Mouse (Mus musculus): ENCODE results near the gene Inpp4b. TPM values are rescaled to one million over a fixed set of nuclear protein-coding genes. Genes with fewer than 3 reads are reported as not detected.

Inpp4b gene
- polyA plus RNA-seq, 1 experiment: 0.02 TPM

DNA sequence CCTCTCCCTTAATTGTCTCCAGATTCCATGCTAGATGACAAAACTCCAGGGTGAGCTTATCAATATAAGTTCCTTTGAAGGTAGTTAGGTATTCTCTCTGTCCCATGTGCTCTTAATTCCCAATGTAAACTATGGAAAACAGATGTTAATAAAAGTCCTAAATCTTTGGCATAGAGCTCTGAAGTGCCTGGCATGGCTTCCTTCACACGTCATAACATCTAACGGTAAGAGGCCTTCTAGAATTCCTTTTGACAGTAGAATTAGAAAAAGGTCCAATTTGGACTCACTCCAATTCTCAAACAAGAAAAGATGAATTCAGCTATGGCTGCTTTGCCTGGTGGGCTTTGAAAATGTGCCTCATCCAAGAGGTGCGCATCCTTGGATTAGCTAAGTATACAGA is 236.6 kb downstream of the Inpp4b start:
- TF ChIP-seq MYOG (IDR thresholded peaks at IDR 0.05; ENCODE audit: control insufficient read depth, extremely low read depth, insufficient read length) (no peak), FOSL1 (IDR thresholded peaks at IDR 0.05; ENCODE audit: insufficient read depth, low read length, poor library complexity, severe bottlenecking) (no peak), CTCF (IDR thresholded peaks at IDR 0.05; ENCODE audit: control insufficient read depth, insufficient read depth, insufficient read length) (no peak), MYOD1 (IDR thresholded peaks at IDR 0.05; ENCODE audit: control insufficient read depth, insufficient read length, low read depth) (no peak), CEBPB (IDR thresholded peaks at IDR 0.05; ENCODE audit: low read depth) (no peak), MAX (IDR thresholded peaks at IDR 0.05) (no peak), USF1 (IDR thresholded peaks at IDR 0.05; ENCODE audit: low read depth) (no peak)
- no peak overlapping the region for H3ac ChIP-seq (ENCODE audit: control insufficient read depth, insufficient read length, low read depth)
- no peaks in the 10 kb centered on the region for H3K36me3 ChIP-seq (ENCODE audit: control insufficient read depth, insufficient read depth)
- H3K27me3 ChIP-seq (ENCODE audit: control insufficient read depth, insufficient read depth, insufficient read length): no peaks in the 10 kb centered on the region
- H3K79me2 ChIP-seq (ENCODE audit: control insufficient read depth, insufficient read depth): no peaks in the 10 kb centered on the region
- H3K4me3 ChIP-seq (ENCODE audit: insufficient read depth, poor library complexity, severe bottlenecking): no peak overlapping the region
- no peaks in the 10 kb centered on the region for H3K79me3 ChIP-seq (ENCODE audit: low read depth)

DNA sequence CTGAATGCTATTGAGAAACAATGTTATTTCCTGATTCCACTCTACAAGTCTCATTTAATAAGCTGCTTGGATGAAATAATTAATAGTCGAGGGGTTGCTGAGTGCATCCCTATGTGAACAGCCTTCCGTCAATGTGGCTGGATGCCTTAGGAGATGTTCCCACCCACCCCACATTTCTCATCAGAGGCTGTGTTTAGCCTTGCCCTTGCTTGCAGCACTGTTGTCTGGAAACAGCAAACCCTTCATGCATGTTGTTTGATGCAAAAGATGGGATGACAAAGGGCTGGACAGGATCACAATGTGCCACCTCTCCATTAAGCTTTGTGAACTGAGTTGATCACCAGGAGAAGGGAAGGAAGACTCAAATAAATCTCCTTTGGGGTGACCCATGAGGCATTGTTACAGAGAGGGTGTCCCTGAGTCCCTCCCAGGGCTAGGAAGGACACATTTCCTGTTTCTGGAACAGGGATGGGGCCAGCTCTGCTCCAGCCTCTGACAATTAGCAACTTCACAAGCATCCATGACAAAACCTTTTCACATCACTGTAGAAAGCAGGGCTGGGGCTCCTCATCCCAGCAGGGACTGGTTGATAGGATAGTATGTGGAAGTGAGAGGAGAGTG is 239.6 kb downstream of the Inpp4b start:
- no peak overlapping the region for H3ac ChIP-seq (ENCODE audit: control insufficient read depth, insufficient read length, low read depth)
- H3K79me2 ChIP-seq (ENCODE audit: control insufficient read depth, insufficient read depth): no peaks in the 10 kb centered on the region
- no peaks in the 10 kb centered on the region for H3K79me3 ChIP-seq (ENCODE audit: low read depth)
- TF ChIP-seq USF1 (IDR thresholded peaks at IDR 0.05; ENCODE audit: low read depth): no peak
- TF ChIP-seq MAX (IDR thresholded peaks at IDR 0.05): no peak
- TF ChIP-seq MYOD1 (IDR thresholded peaks at IDR 0.05; ENCODE audit: control insufficient read depth, insufficient read length, low read depth): no peak
- no peak for TF ChIP-seq CTCF (IDR thresholded peaks at IDR 0.05; ENCODE audit: control insufficient read depth, insufficient read depth, insufficient read length)
- TF ChIP-seq CEBPB (IDR thresholded peaks at IDR 0.05; ENCODE audit: low read depth): no peak
- TF ChIP-seq FOSL1 (IDR thresholded peaks at IDR 0.05; ENCODE audit: insufficient read depth, low read length, poor library complexity, severe bottlenecking): no peak
- TF ChIP-seq MYOG (IDR thresholded peaks at IDR 0.05; ENCODE audit: control insufficient read depth, extremely low read depth, insufficient read length): no peak
- no peaks in the 10 kb centered on the region for H3K36me3 ChIP-seq (ENCODE audit: control insufficient read depth, insufficient read depth)
- no peak overlapping the region for H3K4me3 ChIP-seq (ENCODE audit: insufficient read depth, poor library complexity, severe bottlenecking)
- no peaks in the 10 kb centered on the region for H3K27me3 ChIP-seq (ENCODE audit: control insufficient read depth, insufficient read depth, insufficient read length)

DNA sequence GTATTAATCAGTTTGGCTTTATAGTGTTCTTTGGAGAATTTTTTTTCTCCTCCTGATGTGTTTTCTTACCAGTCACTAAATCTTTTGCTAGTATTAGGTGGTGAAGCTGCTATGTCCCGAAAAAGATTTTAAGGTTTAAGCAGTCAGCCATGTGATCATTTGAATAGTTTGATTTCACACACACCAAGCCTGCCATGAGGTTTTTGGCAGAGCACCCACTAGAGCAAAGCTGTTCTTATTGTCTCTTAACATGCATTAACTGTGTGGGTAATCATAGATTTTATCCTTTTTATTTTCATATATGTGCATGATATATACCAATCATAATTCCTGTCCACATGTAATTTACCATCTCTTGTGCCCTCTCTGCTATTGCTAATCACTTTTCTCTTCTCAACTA is 240.6 kb downstream of the Inpp4b start:
- Histone ChIP-seq H3K79me2 (ENCODE audit: control insufficient read depth, insufficient read depth) (no peaks in the 10 kb centered on the region), H3ac (ENCODE audit: control insufficient read depth, insufficient read length, low read depth) (no peak overlapping the region), H3K79me3 (ENCODE audit: low read depth) (no peaks in the 10 kb centered on the region), H3K27me3 (ENCODE audit: control insufficient read depth, insufficient read depth, insufficient read length) (no peaks in the 10 kb centered on the region), H3K4me3 (ENCODE audit: insufficient read depth, poor library complexity, severe bottlenecking) (no peak overlapping the region), H3K36me3 (ENCODE audit: control insufficient read depth, insufficient read depth) (no peaks in the 10 kb centered on the region)
- no peak for TF ChIP-seq FOSL1 (IDR thresholded peaks at IDR 0.05; ENCODE audit: insufficient read depth, low read length, poor library complexity, severe bottlenecking)
- TF ChIP-seq CTCF (IDR thresholded peaks at IDR 0.05; ENCODE audit: control insufficient read depth, insufficient read depth, insufficient read length): no peak
- TF ChIP-seq USF1 (IDR thresholded peaks at IDR 0.05; ENCODE audit: low read depth): no peak
- no peak for TF ChIP-seq MYOD1 (IDR thresholded peaks at IDR 0.05; ENCODE audit: control insufficient read depth, insufficient read length, low read depth)
- no peak for TF ChIP-seq MAX (IDR thresholded peaks at IDR 0.05)
- TF ChIP-seq CEBPB (IDR thresholded peaks at IDR 0.05; ENCODE audit: low read depth): no peak
- TF ChIP-seq MYOG (IDR thresholded peaks at IDR 0.05; ENCODE audit: control insufficient read depth, extremely low read depth, insufficient read length): no peak

DNA sequence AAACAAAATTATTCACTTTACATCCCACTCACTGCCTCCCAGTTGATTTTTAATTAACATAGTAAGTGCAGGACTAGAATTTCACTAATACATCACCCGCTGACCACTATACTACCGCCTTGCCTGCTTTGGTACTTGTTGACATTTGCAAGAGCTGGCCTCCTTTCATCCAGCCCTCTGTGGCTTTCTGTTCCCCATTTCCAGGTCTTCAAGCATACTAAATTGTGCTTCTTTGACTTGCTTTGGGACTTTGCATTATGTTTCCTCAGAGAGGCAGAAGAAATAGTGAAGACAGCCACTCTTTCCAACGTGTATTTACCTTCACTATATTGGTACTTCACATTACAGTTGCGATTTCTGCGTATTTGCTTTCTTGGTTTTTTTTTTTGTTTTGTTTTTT is 244.4 kb downstream of the Inpp4b start:
- Histone ChIP-seq H3K4me3 (ENCODE audit: insufficient read depth, poor library complexity, severe bottlenecking) (no peak overlapping the region), H3K27me3 (ENCODE audit: control insufficient read depth, insufficient read depth, insufficient read length) (no peaks in the 10 kb centered on the region), H3K79me2 (ENCODE audit: control insufficient read depth, insufficient read depth) (no peaks in the 10 kb centered on the region), H3K36me3 (ENCODE audit: control insufficient read depth, insufficient read depth) (no peaks in the 10 kb centered on the region), H3ac (ENCODE audit: control insufficient read depth, insufficient read length, low read depth) (no peak overlapping the region), H3K79me3 (ENCODE audit: low read depth) (no peaks in the 10 kb centered on the region)
- no peak for TF ChIP-seq CTCF (IDR thresholded peaks at IDR 0.05; ENCODE audit: control insufficient read depth, insufficient read depth, insufficient read length)
- TF ChIP-seq FOSL1 (IDR thresholded peaks at IDR 0.05; ENCODE audit: insufficient read depth, low read length, poor library complexity, severe bottlenecking): no peak
- no peak for TF ChIP-seq USF1 (IDR thresholded peaks at IDR 0.05; ENCODE audit: low read depth)
- no peak for TF ChIP-seq MYOG (IDR thresholded peaks at IDR 0.05; ENCODE audit: control insufficient read depth, extremely low read depth, insufficient read length)
- no peak for TF ChIP-seq CEBPB (IDR thresholded peaks at IDR 0.05; ENCODE audit: low read depth)
- TF ChIP-seq MYOD1 (IDR thresholded peaks at IDR 0.05; ENCODE audit: control insufficient read depth, insufficient read length, low read depth): no peak
- no peak for TF ChIP-seq MAX (IDR thresholded peaks at IDR 0.05)

DNA sequence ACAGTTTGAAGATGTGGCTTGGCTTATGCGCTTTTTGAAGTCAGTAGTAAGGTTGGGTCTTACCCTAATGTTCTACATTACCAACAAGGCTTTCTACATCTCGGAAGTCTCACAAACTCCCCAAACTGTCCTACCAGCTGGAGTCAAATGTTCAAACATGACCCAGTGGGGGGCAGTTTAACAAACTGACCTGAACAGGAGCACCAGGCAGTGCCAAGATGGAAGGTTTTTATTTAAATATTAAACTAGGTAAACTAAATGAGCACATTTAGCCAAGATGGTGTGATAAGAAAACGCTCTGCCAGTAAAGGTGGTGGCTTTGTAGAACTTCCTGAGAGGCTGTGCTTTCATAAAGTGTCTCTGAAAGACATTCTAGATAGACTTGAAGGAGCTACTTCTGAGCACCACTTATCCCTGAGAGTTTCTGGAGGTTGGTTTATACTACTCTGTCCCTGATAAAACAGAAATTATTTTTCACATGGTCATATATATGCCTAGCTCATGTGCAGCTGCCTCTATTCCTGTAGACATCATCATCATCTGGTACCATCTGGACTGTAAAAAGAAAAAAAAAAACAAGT is 251.9 kb downstream of the Inpp4b start:
- Histone ChIP-seq H3K79me3 (ENCODE audit: low read depth) (no peaks in the 10 kb centered on the region), H3K79me2 (ENCODE audit: control insufficient read depth, insufficient read depth) (no peaks in the 10 kb centered on the region), H3K4me3 (ENCODE audit: insufficient read depth, poor library complexity, severe bottlenecking) (no peak overlapping the region), H3ac (ENCODE audit: control insufficient read depth, insufficient read length, low read depth) (no peak overlapping the region), H3K36me3 (ENCODE audit: control insufficient read depth, insufficient read depth) (no peaks in the 10 kb centered on the region), H3K27me3 (ENCODE audit: control insufficient read depth, insufficient read depth, insufficient read length) (no peaks in the 10 kb centered on the region)
- TF ChIP-seq MYOG (IDR thresholded peaks at IDR 0.05; ENCODE audit: control insufficient read depth, extremely low read depth, insufficient read length) (no peak), USF1 (IDR thresholded peaks at IDR 0.05; ENCODE audit: low read depth) (no peak), MAX (IDR thresholded peaks at IDR 0.05) (no peak), MYOD1 (IDR thresholded peaks at IDR 0.05; ENCODE audit: control insufficient read depth, insufficient read length, low read depth) (no peak), FOSL1 (IDR thresholded peaks at IDR 0.05; ENCODE audit: insufficient read depth, low read length, poor library complexity, severe bottlenecking) (no peak), CEBPB (IDR thresholded peaks at IDR 0.05; ENCODE audit: low read depth) (no peak), CTCF (IDR thresholded peaks at IDR 0.05; ENCODE audit: control insufficient read depth, insufficient read depth, insufficient read length) (no peak)

Data from C2C12 (cell line).